Mouse (Mus musculus) c-Kit-negative CD71-positive TER-119-positive erythroid progenitor cells, embryonic 14.5 days (primary cell): ENCODE measurements around the gene Ranbp3l.

Experiments
- DNase-seq: peaks from one replicate; pipeline ENCODE4 v3.0.0-alpha.2; 2013; ENCODE audit warnings: low read depth, low spot score

The Ranbp3l gene

DNA sequence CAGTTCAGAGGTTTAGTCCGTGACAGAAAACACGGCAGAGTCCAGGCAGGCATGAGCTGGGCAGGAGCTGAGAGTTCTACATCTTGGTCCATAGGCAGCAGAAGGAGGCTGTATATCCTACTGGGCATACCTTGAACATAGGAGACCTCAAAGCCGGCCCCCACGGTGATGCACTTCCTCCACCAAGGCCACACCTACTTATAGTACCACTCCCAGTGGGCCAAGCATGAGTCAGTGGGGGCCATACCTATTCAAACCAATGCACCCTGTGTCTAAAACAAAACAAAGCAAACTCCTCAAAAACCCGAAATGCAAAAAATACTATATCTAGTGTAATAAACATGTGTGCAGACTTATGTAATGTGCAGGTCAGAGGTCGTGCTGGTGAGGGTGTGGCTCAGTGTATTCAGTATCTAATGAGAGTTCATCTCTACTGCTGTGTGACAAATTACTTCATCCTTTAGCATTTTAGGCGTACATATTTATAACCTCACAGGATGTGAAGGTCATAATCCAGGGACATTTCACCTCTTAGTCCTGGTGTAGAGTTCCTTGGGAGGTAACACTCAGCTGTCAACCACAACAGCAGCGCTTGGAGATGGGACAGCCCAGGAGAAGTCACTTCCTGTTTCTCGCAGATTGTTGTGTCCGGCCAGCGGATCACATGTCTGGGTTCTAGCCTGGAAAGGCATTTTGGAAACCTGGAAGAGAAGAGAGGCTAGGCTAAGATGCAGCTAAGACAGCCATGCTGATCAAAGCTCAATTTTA lies 126.0 kb downstream of the Ranbp3l start:
- DNase-seq: no peak

DNA sequence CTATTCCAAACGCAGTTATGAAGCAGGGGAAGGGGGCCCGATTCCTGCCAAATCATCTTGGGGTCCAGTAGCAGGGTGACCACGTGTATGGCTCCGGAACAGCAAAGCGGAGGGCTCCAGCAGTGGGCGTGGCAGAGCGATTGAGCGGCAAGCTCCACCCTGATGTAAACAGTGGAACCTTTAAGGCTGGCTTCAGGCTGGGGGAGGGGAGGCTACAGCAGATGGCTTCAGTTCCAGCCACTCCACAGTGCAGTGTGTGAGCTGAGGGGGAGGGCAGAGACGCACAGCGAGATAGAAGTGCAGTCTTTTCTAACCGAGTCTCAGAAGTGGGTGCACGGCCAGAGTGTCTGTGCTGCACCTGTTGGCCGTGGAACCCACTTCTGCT lies 126.6 kb downstream of the Ranbp3l start:
- no peak for DNase-seq

DNA sequence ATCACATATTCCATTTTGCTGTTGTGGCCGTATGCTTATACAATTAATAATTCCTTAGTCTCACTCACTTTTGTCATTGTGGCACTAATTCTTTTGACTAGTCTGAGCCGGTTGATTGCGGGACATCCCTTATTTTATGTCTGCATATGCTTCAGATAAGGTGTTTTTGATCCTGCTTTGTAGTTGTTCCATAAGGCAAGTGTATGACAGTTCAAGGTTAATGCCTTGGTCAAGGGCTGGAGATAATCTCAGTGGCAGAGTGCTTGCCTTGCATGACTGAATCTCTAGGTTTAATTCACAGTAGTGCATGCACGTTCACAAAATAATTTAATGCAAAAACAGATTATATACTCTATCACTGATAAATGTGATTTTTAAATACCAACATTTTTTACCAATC lies 129.1 kb downstream of the Ranbp3l start:
- no peak for DNase-seq

DNA sequence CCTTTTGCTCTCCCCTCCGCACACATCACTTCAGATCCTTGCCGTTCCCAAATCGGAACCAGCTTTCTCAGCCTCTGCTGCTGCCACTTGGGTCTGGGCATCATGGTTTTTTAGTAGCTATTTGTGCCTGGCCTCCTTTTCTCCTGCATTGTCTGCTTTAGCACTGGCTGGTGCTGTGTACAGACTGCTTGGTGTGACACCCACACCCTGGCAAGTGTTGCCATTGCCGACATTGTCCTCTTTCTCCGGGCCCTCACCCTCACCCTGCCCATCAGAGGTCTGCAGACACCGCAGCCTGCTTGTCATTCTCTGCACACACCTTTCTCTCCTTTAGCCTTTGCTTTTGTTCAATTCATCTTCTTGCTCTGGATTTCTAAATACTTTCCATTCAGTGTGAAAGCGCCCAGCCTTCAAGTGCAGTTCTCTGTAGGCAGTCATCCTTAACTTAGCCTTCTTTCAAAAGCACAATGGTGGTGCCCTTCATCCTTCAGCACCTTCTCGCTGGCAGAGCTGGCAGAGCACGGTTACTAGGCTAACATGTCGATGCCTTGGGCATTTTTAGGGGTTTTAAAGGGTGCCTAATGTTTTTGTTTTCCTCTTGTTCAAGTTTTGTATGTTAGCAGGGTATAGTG lies 132.8 kb downstream of the Ranbp3l start:
- no peak for DNase-seq

DNA sequence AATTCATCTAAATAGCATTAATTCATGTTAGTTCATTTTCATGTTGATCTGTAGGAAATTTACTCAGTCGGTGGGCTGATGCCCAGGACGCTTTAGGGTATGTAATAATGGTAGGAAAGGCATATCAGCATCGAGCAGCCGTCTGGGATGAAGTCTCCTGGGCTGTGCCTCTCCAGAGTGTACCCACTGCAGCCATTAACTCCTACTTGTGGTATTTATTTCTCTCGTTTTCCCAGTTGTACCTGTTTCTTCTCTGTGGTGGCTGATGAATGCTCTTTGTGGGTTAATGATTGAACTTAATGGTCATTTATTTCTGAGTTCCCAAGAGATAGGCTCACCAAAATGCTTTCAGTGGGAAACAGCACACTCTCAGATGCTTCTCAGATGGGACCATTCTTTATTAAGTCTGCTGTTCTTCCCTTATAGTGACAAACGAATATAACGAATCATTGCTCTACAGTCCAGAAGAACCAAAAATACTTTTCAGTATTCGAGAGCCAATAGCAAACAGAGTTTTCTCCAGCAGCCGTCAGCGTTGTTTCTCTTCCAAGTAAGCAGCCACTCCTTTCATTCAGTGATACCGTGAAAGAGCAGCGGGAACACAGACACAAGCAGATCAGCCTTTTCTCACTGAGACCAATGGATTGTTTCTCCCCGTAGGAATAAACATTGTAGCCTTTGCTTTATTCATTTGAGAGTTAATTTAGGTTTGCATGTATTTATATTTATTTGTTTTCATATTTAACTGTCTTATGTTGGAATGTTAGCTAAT lies 138.7 kb downstream of the Ranbp3l start:
- no peak for DNase-seq

DNA sequence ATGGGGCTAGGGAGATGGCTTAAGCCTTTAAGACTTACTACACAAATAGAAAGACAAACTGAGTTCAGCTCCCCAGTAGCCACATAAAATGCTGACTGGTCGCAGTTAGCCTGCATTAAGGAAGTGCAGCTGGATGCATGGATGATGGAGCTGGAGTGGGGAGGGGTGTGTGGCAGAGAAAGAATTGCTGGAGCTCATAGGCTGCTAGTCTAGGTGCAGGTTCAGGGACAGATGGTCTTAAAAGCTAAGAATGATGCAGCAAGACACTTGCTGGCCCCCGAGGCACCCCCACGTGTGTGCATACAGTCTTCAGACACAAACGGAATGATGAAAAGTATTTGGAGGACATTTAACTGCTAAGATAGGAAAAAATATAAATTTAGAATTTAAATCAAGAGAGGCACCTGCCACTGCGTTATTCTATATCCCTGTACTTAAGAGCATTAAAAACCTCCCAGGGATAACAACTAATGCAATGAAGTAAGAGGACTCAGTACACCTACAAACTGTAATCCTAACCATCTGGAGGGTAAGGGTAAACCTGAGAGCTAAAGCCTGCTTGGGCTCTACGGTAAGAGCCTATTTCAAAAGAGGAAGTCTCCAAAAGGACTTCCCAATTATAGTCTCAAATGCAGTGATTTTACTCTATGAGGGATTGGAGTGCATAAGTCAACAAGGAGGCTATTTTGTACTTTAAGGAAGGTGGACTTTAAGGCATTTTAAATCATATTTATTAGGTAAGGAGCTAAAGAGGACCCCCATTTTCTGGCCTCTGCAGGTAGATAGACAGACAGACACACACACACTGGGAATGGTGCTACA lies 143.0 kb downstream of the Ranbp3l start:
- DNase-seq: no peak

DNA sequence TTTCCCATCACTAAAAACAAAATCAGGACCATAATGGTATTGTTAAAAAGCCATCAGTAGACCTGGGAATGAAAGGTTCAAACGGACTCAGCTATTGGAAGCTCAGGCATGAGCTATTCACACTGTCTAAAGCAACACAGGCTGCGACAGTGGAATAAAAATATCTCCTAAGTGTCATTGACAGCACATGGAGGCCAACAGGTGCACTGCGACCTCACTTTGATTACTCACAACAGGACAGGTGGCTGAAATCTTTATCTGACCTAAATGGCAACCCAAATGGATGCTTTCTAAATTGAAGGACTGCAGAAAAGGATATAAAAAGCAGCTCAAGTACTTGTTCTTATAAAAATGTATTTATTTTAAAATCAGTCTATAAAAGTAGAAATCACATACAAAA lies 143.9 kb downstream of the Ranbp3l start:
- DNase-seq: no peak

DNA sequence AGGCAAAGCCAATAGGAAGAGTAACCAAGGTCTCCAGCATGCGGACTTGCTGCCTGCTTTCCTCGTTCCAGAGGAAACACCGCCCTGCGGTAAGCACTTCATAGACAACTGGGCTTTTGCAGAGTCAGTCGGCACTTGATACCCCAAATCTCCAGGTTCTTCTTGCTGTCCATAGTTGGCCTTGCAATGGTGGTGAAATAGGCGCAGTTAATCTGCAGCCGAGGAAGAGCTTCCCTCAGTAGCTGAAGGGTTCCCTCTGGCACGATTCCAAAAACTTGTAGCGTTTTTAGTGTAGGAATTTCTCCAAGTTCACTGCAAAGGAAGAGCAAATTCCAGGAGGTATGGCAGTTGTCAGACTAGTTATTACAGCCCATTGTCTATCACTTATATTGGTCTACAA lies 145.8 kb downstream of the Ranbp3l start:
- no peak for DNase-seq

DNA sequence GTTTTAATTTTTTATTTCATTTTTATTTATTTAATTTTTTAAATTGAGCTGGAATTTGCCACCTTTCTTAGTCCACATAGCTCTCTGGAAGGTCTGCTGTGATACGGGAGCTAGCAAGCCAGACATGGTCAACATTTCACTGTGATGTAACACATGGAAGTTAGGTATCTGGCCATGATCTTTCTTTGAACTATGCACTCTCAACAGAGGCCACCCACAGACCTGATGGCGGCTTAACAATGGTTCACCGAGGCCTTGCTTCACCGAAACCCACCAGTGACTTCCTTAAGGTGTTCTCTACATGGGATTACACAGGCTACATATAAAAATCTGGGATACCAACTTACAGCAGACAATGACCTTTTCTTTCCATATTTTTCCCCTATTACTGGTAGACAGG lies 146.4 kb downstream of the Ranbp3l start:
- DNase-seq: no peak

DNA sequence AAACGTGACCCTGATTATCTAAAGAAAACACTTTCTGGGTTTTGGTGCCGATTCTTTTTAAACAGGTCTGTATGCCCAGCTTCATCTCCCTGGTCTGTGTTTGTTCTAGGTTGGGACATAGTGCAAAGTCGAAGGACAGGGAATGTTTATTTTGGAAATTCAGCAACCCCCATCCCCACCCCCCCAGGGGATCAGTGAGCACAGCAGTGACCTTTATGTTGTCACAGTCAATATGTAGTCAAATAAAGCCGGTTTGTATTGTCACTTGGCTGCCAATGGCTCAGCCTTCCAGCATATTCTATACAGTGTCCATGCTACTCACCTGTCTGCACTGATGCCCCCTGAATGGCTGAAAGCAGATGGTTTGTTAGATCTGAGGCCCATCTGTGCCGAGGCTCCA lies 146.8 kb downstream of the Ranbp3l start:
- no peak for DNase-seq
